Mouse (Mus musculus) thymus, adult 2 months (tissue): ENCODE measurements around the gene Siglec1. TPM values are rescaled to one million over a fixed set of nuclear protein-coding genes. Genes with fewer than 3 reads are reported as not detected.

Experiments used
- DNase-seq: peaks from one replicate; pipeline ENCODE4 v3.0.0; 2021
- H3K27ac ChIP-seq: fragments of 200-500 bp; 2 replicates; pipeline ENCODE4 v1.5.1; 2012; ENCODE audit warnings: low read length, control low read depth; ENCODE audit not compliant: control insufficient read depth, insufficient read depth
- H3K27me3 ChIP-seq: fragments of 200-500 bp; 2 replicates; pipeline ENCODE4 v1.6.1; 2012; ENCODE audit warnings: mild to moderate bottlenecking, low read length, moderate library complexity, mixed read lengths; ENCODE audit not compliant: control insufficient read depth, insufficient read depth
- H3K36me3 ChIP-seq: fragments of 200-500 bp; 2 replicates; pipeline ENCODE4 v1.6.1; 2012; ENCODE audit warnings: mild to moderate bottlenecking, low read length, moderate library complexity; ENCODE audit not compliant: control insufficient read depth, insufficient read depth
- H3K4me1 ChIP-seq: fragments of 200-500 bp; replicated peaks from 2 replicates; pipeline ENCODE4 v1.6.1; 2012; ENCODE audit warnings: low read length; ENCODE audit not compliant: control insufficient read depth, insufficient read depth
- H3K4me3 ChIP-seq: fragments of 200-500 bp; 2 replicates; pipeline ENCODE4 v1.5.1; 2012; ENCODE audit warnings: mild to moderate bottlenecking, low read length, control low read depth, moderate library complexity; ENCODE audit not compliant: control insufficient read depth, insufficient read depth
- CTCF ChIP-seq: fragments of 200-500 bp; IDR thresholded peaks from 2 replicates; pipeline ENCODE4 v1.5.1; 2012; ENCODE audit warnings: mild to moderate bottlenecking, control low read depth, low read length, moderate library complexity, borderline replicate concordance; ENCODE audit not compliant: control insufficient read depth, poor library complexity, insufficient read depth; ENCODE audit errors: extremely low read depth
- POLR2A ChIP-seq: fragments of 200-500 bp; IDR thresholded peaks from 2 replicates; pipeline ENCODE4 v1.6.1; 2012; ENCODE audit warnings: mild to moderate bottlenecking, low read length, control low read depth, moderate library complexity; ENCODE audit not compliant: control insufficient read depth, poor library complexity, insufficient read depth; ENCODE audit errors: extremely low read depth
- WGBS: fragments of 180-500 bp; shearing (Covaris S2); methylation state at CpG from one replicate; pipeline ENCODE4 v1.1.7; 2018; 5-methylcytosine and 5-hydroxymethylcytosine counted together
- polyA plus RNA-seq: library from polyadenylated mRNA; depleted of rRNA; stranded (reverse); fragments of >200 nt; gene quantifications from 2 replicates; pipeline ENCODE4 v1.2.3, GENCODE M21; 2012; rRNA removed

Gene Siglec1
- polyA plus RNA-seq, 1 experiment, result 10.4 TPM

- H3K4me1 ChIP-seq, result no peaks in the 10 kb centered on the region
- H3K27me3 ChIP-seq, result no peaks in the 10 kb centered on the region
- no peak for DNase-seq
- WGBS, result 79% methylated on average over 9 of the region's 9 CpGs
- no peaks in the 10 kb centered on the region for H3K36me3 ChIP-seq
- no peak for TF ChIP-seq CTCF
- TF ChIP-seq POLR2A, result no peak
- H3K4me3 ChIP-seq, result no peak overlapping the region
- H3K27ac ChIP-seq, result no peak overlapping the region
Measured at GRCm38 (mm10) chr2:131029065-131029935, 57.3 kb downstream of the Siglec1 start.

- Histone ChIP-seq H3K27ac (no peak overlapping the region), H3K4me3 (no peak overlapping the region), H3K36me3 (no peaks in the 10 kb centered on the region), H3K27me3 (no peaks in the 10 kb centered on the region), H3K4me1 (no peaks in the 10 kb centered on the region)
- DNase-seq, result no peak
- 96% methylated on average over 3 of the region's 3 CpGs for WGBS
- TF ChIP-seq POLR2A (no peak), CTCF (no peak)
Measured at GRCm38 (mm10) chr2:131026941-131027340, 59.6 kb downstream of the Siglec1 start.

- no peak overlapping the region for H3K27ac ChIP-seq
- no peaks in the 10 kb centered on the region for H3K36me3 ChIP-seq
- no peaks in the 10 kb centered on the region for H3K27me3 ChIP-seq
- DNase-seq, result no peak
- WGBS, result 95% methylated on average over 2 of the region's 2 CpGs
- H3K4me3 ChIP-seq, result no peak overlapping the region
- TF ChIP-seq CTCF (no peak), POLR2A (no peak)
- H3K4me1 ChIP-seq, result no peaks in the 10 kb centered on the region
Measured at GRCm38 (mm10) chr2:131025230-131025629, 61.3 kb downstream of the Siglec1 start.

Other genes starting within 250 kb of the Siglec1 start
- gene 4930402H24Rik, start 180.4 kb downstream of the Siglec1 start, polyA plus RNA-seq, result 27.6 and 35.2 TPM in 2 replicates
- gene Atrn, start 180.3 kb downstream of the Siglec1 start, polyA plus RNA-seq, result 14.0 and 14.2 TPM in 2 replicates
- 12.7 and 14.3 TPM in 2 replicates for gene Gfra4, start 43.7 kb downstream of the Siglec1 start, polyA plus RNA-seq
- 4.2 and 7.7 TPM in 2 replicates for gene Adam33, start 23.0 kb downstream of the Siglec1 start, polyA plus RNA-seq
- gene Hspa12b, start 40.5 kb upstream of the Siglec1 start, polyA plus RNA-seq, result 3.1 and 3.5 TPM in 2 replicates
- not detected in 2 replicates for gene Gm11037, start 46.7 kb upstream of the Siglec1 start, polyA plus RNA-seq
- gene 1700037H04Rik, start 73.3 kb upstream of the Siglec1 start, polyA plus RNA-seq, result 108 and 135 TPM in 2 replicates
- gene Cenpb, start 93.3 kb upstream of the Siglec1 start, polyA plus RNA-seq, result 45.6 and 52.5 TPM in 2 replicates
- gene Cdc25b, start 100.2 kb upstream of the Siglec1 start, polyA plus RNA-seq, result 121 and 150 TPM in 2 replicates
- gene Spef1, start 100.5 kb upstream of the Siglec1 start, polyA plus RNA-seq, result 8.3 and 8.7 TPM in 2 replicates
- gene Ap5s1, start 120.3 kb upstream of the Siglec1 start, polyA plus RNA-seq, result 45.7 and 52.7 TPM in 2 replicates
- 53.0 and 59.8 TPM in 2 replicates for gene Mavs, start 147.3 kb upstream of the Siglec1 start, polyA plus RNA-seq
- gene Pank2, start 175.7 kb upstream of the Siglec1 start, polyA plus RNA-seq, result 25.4 and 27.4 TPM in 2 replicates